Mouse (Mus musculus) midbrain, postnatal 0 days (tissue): ENCODE data around the gene Plcb1. TPM values are rescaled to one million over a fixed set of nuclear protein-coding genes. Genes with fewer than 3 reads are reported as not detected.

Experiments used
- ATAC-seq: fragments of 200-750 bp; cut with Nextera tagmentation; 2 replicates; pipeline ENCODE4 v1.8.0; 2017; ENCODE audit warnings: moderate number of reproducible peaks, mild to moderate bottlenecking, moderate TSS enrichment, moderate library complexity; ENCODE audit not compliant: low FRiP score
- DNase-seq: peaks from one replicate; pipeline ENCODE4 v3.0.0-alpha.2; 2015; ENCODE audit warnings: low spot score
- H3K27ac ChIP-seq: fragments of 300-500 bp; sonication (generic); 2 replicates; pipeline ENCODE4 v1.5.1; 2014; ENCODE audit warnings: low read depth, mild to moderate bottlenecking, low read length, mixed read lengths
- H3K27me3 ChIP-seq: fragments of 300-500 bp; sonication (generic); 2 replicates; pipeline ENCODE4 v1.6.1; 2014; ENCODE audit warnings: low read length, control low read depth, mixed read lengths; ENCODE audit not compliant: insufficient read depth
- H3K36me3 ChIP-seq: fragments of 300-500 bp; sonication (generic); 2 replicates; pipeline ENCODE4 v1.6.1; 2014; ENCODE audit warnings: low read length, control low read depth, mixed read lengths; ENCODE audit not compliant: insufficient read depth
- H3K4me1 ChIP-seq: fragments of 300-500 bp; sonication (generic); 2 replicates; pipeline ENCODE4 v1.6.1; 2014; ENCODE audit warnings: mild to moderate bottlenecking, control low read depth, antibody characterized with exemption, low read length, mixed read lengths; ENCODE audit not compliant: insufficient read depth
- H3K4me2 ChIP-seq: fragments of 300-500 bp; sonication (generic); 2 replicates; pipeline ENCODE4 v1.6.1; 2014; ENCODE audit warnings: low read depth, mild to moderate bottlenecking, low read length, mixed read lengths; ENCODE audit not compliant: poor library complexity, severe bottlenecking
- H3K4me3 ChIP-seq: fragments of 300-500 bp; sonication (generic); 2 replicates; pipeline ENCODE4 v1.5.1; 2014; ENCODE audit warnings: low read depth, mild to moderate bottlenecking, low read length, moderate library complexity
- H3K9ac ChIP-seq: fragments of 300-500 bp; sonication (generic); replicated peaks from 2 replicates; pipeline ENCODE4 v1.6.1; 2014; ENCODE audit warnings: mild to moderate bottlenecking, low read length, moderate library complexity, mixed read lengths; ENCODE audit not compliant: poor library complexity, severe bottlenecking
- H3K9me3 ChIP-seq: fragments of 300-500 bp; sonication (generic); 2 replicates; pipeline ENCODE4 v1.6.1; 2016; ENCODE audit warnings: low read length, control low read depth
- CTCF ChIP-seq: IDR thresholded peaks from 2 replicates; pipeline ENCODE4 v1.5.1; 2016; ENCODE audit warnings: antibody characterized with exemption, mild to moderate bottlenecking
- WGBS: fragments of 180-500 bp; shearing (Covaris S2); extraction: QIAGEN DNeasy Blood & Tissue Kit; methylation state at CpG from one replicate; pipeline ENCODE4 v1.1.7; 2014; 5-methylcytosine and 5-hydroxymethylcytosine counted together
- polyA plus RNA-seq: library from polyadenylated mRNA; unstranded; fragments of >200 nt; fragmentation: Nextera tagmentation; extraction: Ambion mirVana; gene quantifications from 2 replicates; pipeline ENCODE4 v1.2.1, GENCODE M21; 2015
- total RNA-seq: library from RNA; depleted of rRNA; stranded (reverse); fragments of >200 nt; gene quantifications from 2 replicates; pipeline ENCODE4 v1.2.3, GENCODE M21; 2014

Gene Plcb1
- total and polyA plus RNA-seq, 2 experiments from 2014 or later, result 36.1 to 59.0 TPM

DNA sequence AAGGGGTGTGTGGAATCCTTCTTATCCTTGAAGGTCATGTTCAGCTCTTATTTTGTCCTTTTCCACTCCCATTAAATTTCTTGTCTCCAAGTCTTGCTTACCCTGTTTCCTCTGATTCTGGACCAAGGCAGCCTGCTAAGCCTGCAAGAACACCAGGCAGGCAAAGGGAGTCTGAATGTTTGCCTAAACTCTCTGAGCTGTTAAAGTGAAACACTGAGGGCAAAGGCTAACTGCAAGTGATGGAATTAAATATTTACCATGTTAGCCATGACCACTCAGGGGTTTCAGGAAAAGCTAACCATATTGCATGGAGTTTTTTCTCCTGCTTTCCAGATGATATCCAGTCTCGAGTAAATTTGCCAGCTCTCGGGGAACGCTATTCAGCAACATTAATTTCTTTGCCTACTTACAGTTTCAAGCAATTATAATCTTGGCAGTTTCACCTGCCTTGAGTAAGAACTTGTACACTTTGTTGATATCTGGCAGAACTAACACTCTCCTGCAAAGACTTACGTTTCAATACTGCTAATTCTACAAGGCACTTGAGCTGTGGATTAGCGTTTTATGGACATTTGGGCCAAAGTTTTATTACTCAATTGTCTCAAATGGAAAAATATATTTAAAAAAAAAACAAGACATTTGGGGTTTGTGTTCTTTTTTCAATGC lies 146.0 kb downstream of the Plcb1 start:
- no peaks in the 10 kb centered on the region for H3K36me3 ChIP-seq
- no peak overlapping the region for H3K9ac ChIP-seq
- no peak overlapping the region for H3K27ac ChIP-seq
- no peak for TF ChIP-seq CTCF
- DNase-seq (no peak), ATAC-seq (no peak)
- no peaks in the 10 kb centered on the region for H3K27me3 ChIP-seq
- no peak overlapping the region for H3K4me2 ChIP-seq
- no peaks in the 10 kb centered on the region for H3K4me1 ChIP-seq
- 85% methylated on average over 5 of the region's 5 CpGs for WGBS
- no peak overlapping the region for H3K4me3 ChIP-seq
- no peaks in the 10 kb centered on the region for H3K9me3 ChIP-seq

GRCm38 (mm10) chr2:134935469-134935868 lies 149.6 kb downstream of the Plcb1 start:
- DNase-seq (no peak), ATAC-seq (no peak)
- Histone ChIP-seq H3K27me3 (no peaks in the 10 kb centered on the region), H3K9me3 (no peaks in the 10 kb centered on the region), H3K27ac (no peak overlapping the region), H3K36me3 (no peaks in the 10 kb centered on the region), H3K4me1 (no peaks in the 10 kb centered on the region), H3K9ac (no peak overlapping the region), H3K4me3 (no peak overlapping the region), H3K4me2 (no peak overlapping the region)
- WGBS, result 89% methylated on average over 2 of the region's 2 CpGs
- no peak for TF ChIP-seq CTCF

GRCm38 (mm10) chr2:134935970-134936649 lies 150.2 kb downstream of the Plcb1 start:
- 82% methylated on average over 6 of the region's 6 CpGs for WGBS
- no peak for TF ChIP-seq CTCF
- no peaks in the 10 kb centered on the region for H3K36me3 ChIP-seq
- no peak overlapping the region for H3K9ac ChIP-seq
- ATAC-seq (no peak), DNase-seq (no peak)
- no peak overlapping the region for H3K4me3 ChIP-seq
- H3K27ac ChIP-seq, result no peak overlapping the region
- H3K27me3 ChIP-seq, result no peaks in the 10 kb centered on the region
- H3K9me3 ChIP-seq, result no peaks in the 10 kb centered on the region
- H3K4me1 ChIP-seq, result no peaks in the 10 kb centered on the region
- H3K4me2 ChIP-seq, result no peak overlapping the region

DNA sequence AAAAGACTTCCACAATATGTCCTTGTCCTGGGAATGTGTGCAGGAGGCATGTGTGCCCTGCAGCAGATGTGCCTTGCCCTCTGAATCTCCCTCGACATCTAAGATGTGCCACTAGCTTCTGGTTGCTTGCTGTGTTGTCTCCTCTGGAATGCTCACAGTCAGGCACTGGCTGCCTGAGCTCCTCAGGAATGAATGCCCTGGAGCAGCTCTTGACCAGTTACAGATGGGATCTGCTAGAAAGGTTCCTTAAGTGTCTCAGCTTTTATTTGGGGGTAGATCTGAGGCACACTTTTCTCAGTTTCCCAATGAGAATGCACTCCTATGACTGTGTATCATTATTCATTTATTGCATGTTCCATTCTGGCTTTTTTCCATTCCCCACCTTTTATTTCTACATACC lies 151.8 kb downstream of the Plcb1 start:
- Histone ChIP-seq H3K36me3 (no peaks in the 10 kb centered on the region), H3K4me2 (no peak overlapping the region), H3K4me3 (no peak overlapping the region), H3K27me3 (no peaks in the 10 kb centered on the region), H3K9me3 (no peaks in the 10 kb centered on the region), H3K4me1 (no peaks in the 10 kb centered on the region), H3K27ac (no peak overlapping the region), H3K9ac (no peak overlapping the region)
- WGBS, result 43% methylated on average over 1 of the region's 1 CpGs
- ATAC-seq (no peak), DNase-seq (no peak)
- no peak for TF ChIP-seq CTCF

GRCm38 (mm10) chr2:134942039-134942438 lies 156.2 kb downstream of the Plcb1 start:
- ATAC-seq (no peak), DNase-seq (no peak)
- H3K4me2 ChIP-seq, result no peak overlapping the region
- WGBS, result 84% methylated on average over 4 of the region's 4 CpGs
- H3K4me1 ChIP-seq, result no peaks in the 10 kb centered on the region
- H3K9me3 ChIP-seq, result no peaks in the 10 kb centered on the region
- no peak overlapping the region for H3K27ac ChIP-seq
- no peak overlapping the region for H3K9ac ChIP-seq
- H3K36me3 ChIP-seq, result no peaks in the 10 kb centered on the region
- no peak for TF ChIP-seq CTCF
- H3K27me3 ChIP-seq, result no peaks in the 10 kb centered on the region
- H3K4me3 ChIP-seq, result no peak overlapping the region

DNA sequence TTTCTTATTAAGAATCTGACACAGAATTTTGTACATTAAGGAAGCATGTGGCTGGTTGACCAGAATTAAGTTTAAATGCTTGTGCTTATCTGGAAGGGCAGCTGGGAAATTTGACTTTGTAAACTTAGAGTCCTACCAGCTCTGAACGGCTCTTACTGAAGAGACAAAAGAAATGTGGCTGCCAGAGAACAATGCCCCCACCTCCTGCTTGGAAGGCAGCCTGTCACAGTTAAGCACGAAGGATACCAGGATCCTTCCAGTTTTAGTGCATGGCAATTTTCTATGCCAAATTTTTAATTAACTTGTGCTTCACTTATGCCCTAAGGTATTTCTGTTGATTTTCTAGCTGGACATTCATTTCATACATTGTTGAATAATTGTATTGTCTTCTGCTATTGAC lies 157.1 kb downstream of the Plcb1 start:
- 10% methylated on average over 2 of the region's 2 CpGs for WGBS
- ATAC-seq (no peak), DNase-seq (no peak)
- Histone ChIP-seq H3K4me3 (no peak overlapping the region), H3K9me3 (no peaks in the 10 kb centered on the region), H3K27me3 (no peaks in the 10 kb centered on the region), H3K9ac (no peak overlapping the region), H3K4me2 (no peak overlapping the region), H3K27ac (no peak overlapping the region), H3K4me1 (no peaks in the 10 kb centered on the region), H3K36me3 (no peaks in the 10 kb centered on the region)
- TF ChIP-seq CTCF, result no peak
